Mouse (Mus musculus) heart, embryonic 15.5 days (tissue): ENCODE results near the gene Syn1. TPM values are rescaled to one million over a fixed set of nuclear protein-coding genes. Genes with fewer than 3 reads are reported as not detected.

Source experiments
- microRNA-seq: library from miRNA; unstranded; fragments of <30 nt; microRNA quantifications from one replicate; pipeline ENCODE4, GENCODE M21; 2016
- polyA plus RNA-seq: library from polyadenylated mRNA; unstranded; fragments of >200 nt; fragmentation: Nextera tagmentation; extraction: Ambion mirVana; gene quantifications from 2 replicates; pipeline ENCODE4 v1.2.1, GENCODE M21; 2015

Syn1 gene
- polyA plus RNA-seq, 1 experiment from 2014 or later, result 0.25 TPM

Small RNAs within 50 kb of the gene (microRNA-seq; reads per million reads assigned to microRNA genes)
- gene Gm24824, result not detected
- gene Mir5617, result not detected

Other genes with a start within 250 kb of the Syn1 start
- 107 and 136 TPM in 2 replicates for gene Cdk16, start 233.1 kb downstream of the Syn1 start, polyA plus RNA-seq
- 27.4 and 35.5 TPM in 2 replicates for gene Usp11, start 217.1 kb downstream of the Syn1 start, polyA plus RNA-seq
- gene Araf, start 123.2 kb downstream of the Syn1 start, polyA plus RNA-seq, result 90.0 and 103 TPM in 2 replicates
- gene Timp1, start 50.8 kb downstream of the Syn1 start, polyA plus RNA-seq, result 25.2 and 25.6 TPM in 2 replicates
- gene Cfp, start 10.6 kb upstream of the Syn1 start, polyA plus RNA-seq, result 3.1 and 5.6 TPM in 2 replicates
- gene Elk1, start 29.6 kb upstream of the Syn1 start, polyA plus RNA-seq, result 10.1 and 11.8 TPM in 2 replicates
- 44.8 and 47.7 TPM in 2 replicates for gene Uxt, start 41.0 kb upstream of the Syn1 start, polyA plus RNA-seq
- 4.4 and 4.5 TPM in 2 replicates for gene Zfp182, start 141.3 kb upstream of the Syn1 start, polyA plus RNA-seq
- not detected in 2 replicates for gene Spaca5, start 147.4 kb upstream of the Syn1 start, polyA plus RNA-seq
- gene Zfp300, start 168.5 kb upstream of the Syn1 start, polyA plus RNA-seq, result 0.58 and 0.77 TPM in 2 replicates
- gene Ssxa1, start 194.8 kb upstream of the Syn1 start, polyA plus RNA-seq, result not detected in 2 replicates